Mouse (Mus musculus) kidney, embryonic 16.5 days (tissue): ENCODE results near the gene Nde1. TPM values are rescaled to one million over a fixed set of nuclear protein-coding genes. Genes with fewer than 3 reads are reported as not detected.
A peak's percentile ranks its signal among the peaks of the same experiment; 100 is the strongest.

Source experiments
- ATAC-seq: fragments of 200-750 bp; cut with Nextera tagmentation; 2 replicates; pipeline ENCODE4 v1.8.0; 2017; ENCODE audit warnings: moderate TSS enrichment; ENCODE audit not compliant: low FRiP score, low TSS enrichment
- H3K27ac ChIP-seq: fragments of 300-500 bp; sonication (generic); 2 replicates; pipeline ENCODE4 v1.5.1; 2014; ENCODE audit warnings: low read length
- H3K27me3 ChIP-seq: fragments of 300-500 bp; sonication (generic); 2 replicates; pipeline ENCODE4 v1.6.1; 2014; ENCODE audit warnings: low read length, control low read depth, mixed read lengths; ENCODE audit not compliant: insufficient read depth
- H3K36me3 ChIP-seq: fragments of 300-500 bp; sonication (generic); 2 replicates; pipeline ENCODE4 v1.6.1; 2014; ENCODE audit warnings: low read length, control low read depth, mixed read lengths; ENCODE audit not compliant: insufficient read depth
- H3K4me1 ChIP-seq: fragments of 300-500 bp; sonication (generic); 2 replicates; pipeline ENCODE4 v1.6.1; 2014; ENCODE audit warnings: low read length, control low read depth, mixed read lengths; ENCODE audit not compliant: insufficient read depth
- H3K4me2 ChIP-seq: fragments of 300-500 bp; sonication (generic); replicated peaks from 2 replicates; pipeline ENCODE4 v1.6.1; 2014; ENCODE audit warnings: low read depth, low read length
- H3K4me3 ChIP-seq: fragments of 300-500 bp; sonication (generic); 2 replicates; pipeline ENCODE4 v1.5.1; 2014; ENCODE audit warnings: mild to moderate bottlenecking, low read length
- H3K9ac ChIP-seq: fragments of 300-500 bp; sonication (generic); replicated peaks from 2 replicates; pipeline ENCODE4 v1.6.1; 2014; ENCODE audit warnings: low read length
- H3K9me3 ChIP-seq: fragments of 300-500 bp; sonication (generic); 2 replicates; pipeline ENCODE4 v1.6.1; 2016; ENCODE audit warnings: low read length, control low read depth
- WGBS: fragments of 180-500 bp; shearing (Covaris S2); extraction: QIAGEN DNeasy Blood & Tissue Kit; methylation state at CpG from one replicate; pipeline ENCODE4 v1.1.7; 2014; 5-methylcytosine and 5-hydroxymethylcytosine counted together
- polyA plus RNA-seq: library from polyadenylated mRNA; unstranded; fragments of >200 nt; fragmentation: Nextera tagmentation; extraction: Ambion mirVana; gene quantifications from 2 replicates; pipeline ENCODE4 v1.2.1, GENCODE M21; 2015

Gene Nde1
- polyA plus RNA-seq, 1 experiment from 2014 or later: 134 TPM

GRCm38 (mm10) chr16:14158536-14158935, 4.5 kb upstream of the Nde1 start:
- H3K36me3 ChIP-seq: 0 out of 2 replicates have a peak, but pooled peaks cover 3% of the 10 kb centered on the region
- no peak for ATAC-seq
- WGBS: 8% methylated on average over 7 of the region's 7 CpGs

GRCm38 (mm10) chr16:14158936-14159745, 3.9 kb upstream of the Nde1 start:
- peak overlapping the region; percentile 62 for H3K4me2 ChIP-seq
- peak overlapping the region; percentile 91 for H3K4me3 ChIP-seq
- peak; percentile 94 for ATAC-seq
- H3K9me3 ChIP-seq: no peaks in the 10 kb centered on the region
- H3K36me3 ChIP-seq: no peaks in the 10 kb centered on the region
- peaks cover 18% of the 10 kb centered on the region for H3K4me1 ChIP-seq
- H3K9ac ChIP-seq: peak overlapping the region; percentile 86
- no peaks in the 10 kb centered on the region for H3K27me3 ChIP-seq
- WGBS: under 1% methylated on average over 47 of the region's 58 CpGs
- H3K27ac ChIP-seq: peak overlapping the region; percentile 97

More at GRCm38 (mm10) chr16:14158536-14158935, 4.5 kb upstream of the Nde1 start:
- Histone ChIP-seq H3K9ac (peak overlapping the region; percentile 86), H3K4me1 (peaks cover 13% of the 10 kb centered on the region), H3K9me3 (no peaks in the 10 kb centered on the region), H3K4me2 (peak overlapping the region; percentile 58), H3K4me3 (peak overlapping the region; percentile 91), H3K27me3 (no peaks in the 10 kb centered on the region), H3K27ac (peak overlapping the region; percentile 74)

- H3K4me1 ChIP-seq: peaks cover 23% of the 10 kb centered on the region
- 0% methylated on average over 10 of the region's 10 CpGs for WGBS
- H3K4me3 ChIP-seq: peak overlapping the region; percentile 91
- H3K9ac ChIP-seq: peak overlapping the region; percentile 79
- peak overlapping the region; percentile 97 for H3K27ac ChIP-seq
- H3K36me3 ChIP-seq: no peaks in the 10 kb centered on the region
- H3K27me3 ChIP-seq: no peaks in the 10 kb centered on the region
- no peak; the same call in 1 of the 2 replicates for ATAC-seq
- H3K4me2 ChIP-seq: peak overlapping the region; percentile 62
- no peaks in the 10 kb centered on the region for H3K9me3 ChIP-seq
Measured at GRCm38 (mm10) chr16:14159746-14160131, 3.3 kb upstream of the Nde1 start.

DNA sequence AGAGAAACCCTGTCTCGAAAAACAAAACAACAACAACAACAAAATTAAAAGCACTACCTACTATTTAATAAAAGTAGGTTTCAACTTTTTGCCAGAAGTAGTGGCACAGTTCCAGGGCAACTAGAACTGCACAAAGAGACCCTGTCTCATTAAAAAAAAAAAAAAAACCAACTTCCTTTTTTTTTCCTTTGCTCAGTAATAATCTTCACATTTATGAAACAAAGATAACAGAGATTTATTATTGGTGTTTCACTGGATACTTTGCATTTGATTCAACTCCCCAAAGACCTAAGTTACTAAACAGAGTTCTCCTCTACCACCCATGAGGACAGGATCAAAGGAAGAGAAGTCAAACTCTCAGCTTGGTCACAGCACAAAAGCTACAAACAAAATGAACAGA, 2.1 kb upstream of the Nde1 start:
- no peak for ATAC-seq
- Histone ChIP-seq H3K4me2 (no peak overlapping the region), H3K4me1 (peaks cover 34% of the 10 kb centered on the region), H3K9ac (no peak overlapping the region), H3K4me3 (no peak overlapping the region), H3K27ac (no peak overlapping the region), H3K36me3 (no peaks in the 10 kb centered on the region), H3K9me3 (no peaks in the 10 kb centered on the region), H3K27me3 (no peaks in the 10 kb centered on the region)
- WGBS: 87% methylated on average over 1 of the region's 1 CpGs

DNA sequence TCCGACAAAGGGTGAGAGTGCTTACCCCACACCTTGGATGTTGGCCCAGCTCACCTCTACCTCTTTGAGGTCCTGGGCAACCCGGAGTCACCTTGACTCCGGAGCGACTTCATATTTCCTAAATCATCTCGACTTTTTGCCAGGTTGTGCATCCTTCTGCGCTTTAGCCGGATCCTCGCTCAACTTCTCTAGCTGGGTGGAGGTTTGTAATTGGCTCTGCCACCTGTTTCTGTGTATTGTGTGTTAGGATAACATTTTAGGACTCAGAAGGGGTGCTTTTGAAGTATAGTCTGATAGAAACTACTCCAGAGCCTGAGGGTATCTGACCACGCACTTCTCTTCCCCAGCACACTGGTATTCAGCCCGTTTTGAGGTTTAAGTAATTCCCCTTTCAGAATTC, 656 bp downstream of the Nde1 start:
- H3K9ac ChIP-seq: peak overlapping the region; percentile 76
- peaks cover 25% of the 10 kb centered on the region for H3K4me1 ChIP-seq
- peak overlapping the region; percentile 65 for H3K4me2 ChIP-seq
- H3K9me3 ChIP-seq: no peaks in the 10 kb centered on the region
- 3% methylated on average over 10 of the region's 10 CpGs for WGBS
- 0 out of 2 replicates have a peak, but pooled peaks cover 4% of the 10 kb centered on the region for H3K36me3 ChIP-seq
- ATAC-seq: no peak
- peak overlapping the region; percentile 63 for H3K4me3 ChIP-seq
- H3K27ac ChIP-seq: peak overlapping the region; percentile 93
- no peaks in the 10 kb centered on the region for H3K27me3 ChIP-seq

DNA sequence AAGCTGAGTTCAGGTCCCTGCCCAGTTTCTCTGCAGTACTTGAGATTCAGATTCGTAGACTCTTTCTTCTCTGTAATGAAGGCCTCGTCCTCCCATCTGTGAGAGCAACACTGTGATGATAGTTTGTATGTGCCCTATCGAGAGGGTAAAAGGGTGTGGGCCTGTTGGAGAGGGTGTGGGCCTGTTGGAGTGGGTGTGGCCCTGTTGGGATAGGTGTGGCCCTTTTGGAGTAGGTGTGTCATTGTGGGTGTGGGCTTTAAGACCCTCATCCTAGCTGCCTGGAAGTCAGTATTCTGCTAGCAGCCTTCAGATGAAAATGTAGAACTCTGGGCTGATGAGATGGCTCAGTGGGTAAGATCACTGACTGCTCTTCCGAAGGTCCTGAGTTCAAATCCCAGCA, 3.4 kb downstream of the Nde1 start:
- Histone ChIP-seq H3K4me2 (no peak overlapping the region), H3K27ac (no peak overlapping the region), H3K4me1 (peaks cover 21% of the 10 kb centered on the region), H3K9ac (no peak overlapping the region), H3K36me3 (peaks cover 29% of the 10 kb centered on the region), H3K27me3 (no peaks in the 10 kb centered on the region), H3K9me3 (no peaks in the 10 kb centered on the region), H3K4me3 (no peak overlapping the region)
- 91% methylated on average over 4 of the region's 4 CpGs for WGBS
- no peak for ATAC-seq

DNA sequence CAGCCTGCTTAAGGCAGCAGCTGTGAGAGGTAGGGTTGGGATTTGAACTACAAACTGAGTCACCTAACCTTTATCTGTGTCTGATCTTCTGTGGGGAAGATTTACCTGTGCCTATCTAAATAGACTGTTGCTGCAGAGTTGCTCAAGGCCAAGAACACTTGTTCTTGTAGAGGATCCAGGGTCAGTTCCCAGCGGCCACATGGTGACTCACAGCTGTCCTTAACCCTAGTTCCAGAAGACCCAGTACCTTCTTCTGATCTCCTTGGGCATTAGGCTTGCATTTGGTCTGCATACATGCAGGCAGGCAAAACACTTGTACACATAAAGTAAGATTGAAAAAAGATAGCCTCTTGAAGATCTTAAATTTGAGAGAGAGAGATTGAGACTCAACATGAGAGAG, 6.6 kb downstream of the Nde1 start:
- H3K9me3 ChIP-seq: no peaks in the 10 kb centered on the region
- no peak overlapping the region for H3K4me2 ChIP-seq
- no peak overlapping the region for H3K27ac ChIP-seq
- no peak overlapping the region for H3K9ac ChIP-seq
- no peak for ATAC-seq
- H3K4me3 ChIP-seq: no peak overlapping the region
- H3K4me1 ChIP-seq: peaks cover 12% of the 10 kb centered on the region; the same call in 1 of the 2 replicates
- WGBS: 92% methylated on average over 1 of the region's 1 CpGs
- no peaks in the 10 kb centered on the region for H3K27me3 ChIP-seq
- H3K36me3 ChIP-seq: peaks cover 58% of the 10 kb centered on the region

- Histone ChIP-seq H3K9ac (no peak overlapping the region), H3K36me3 (peaks cover 76% of the 10 kb centered on the region), H3K27ac (no peak overlapping the region), H3K4me2 (no peak overlapping the region), H3K9me3 (no peaks in the 10 kb centered on the region), H3K27me3 (no peaks in the 10 kb centered on the region), H3K4me3 (no peak overlapping the region), H3K4me1 (no peaks in the 10 kb centered on the region)
- WGBS: 43% methylated on average over 3 of the region's 3 CpGs
- no peak for ATAC-seq
Measured at GRCm38 (mm10) chr16:14178041-14178440, 15.0 kb downstream of the Nde1 start.

- WGBS: 85% methylated on average over 6 of the region's 6 CpGs
Measured at GRCm38 (mm10) chr16:14180163-14180733, 17.2 kb downstream of the Nde1 start.

DNA sequence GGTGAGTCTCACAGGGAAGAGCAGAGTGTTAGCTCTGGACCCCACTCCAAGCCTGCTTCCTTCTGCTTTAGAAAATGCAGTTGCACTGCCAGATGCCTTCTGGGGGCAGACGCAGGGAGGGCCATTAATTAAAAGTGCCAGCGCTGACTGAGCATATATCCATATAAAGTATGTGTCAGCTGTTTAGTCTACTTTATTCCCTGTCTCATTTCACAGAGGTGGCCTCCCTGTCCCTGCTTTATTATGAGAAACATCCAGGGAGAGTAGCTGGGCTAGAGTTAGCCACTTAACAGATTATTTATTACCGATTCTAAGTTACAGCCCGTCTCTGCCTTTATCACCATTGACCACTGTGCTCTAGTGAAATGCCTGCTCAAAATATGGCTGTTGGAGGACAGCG, 19.3 kb downstream of the Nde1 start:
- Histone ChIP-seq H3K27me3 (no peaks in the 10 kb centered on the region), H3K9ac (no peak overlapping the region), H3K4me1 (no peaks in the 10 kb centered on the region), H3K36me3 (peaks cover 72% of the 10 kb centered on the region), H3K4me2 (no peak overlapping the region), H3K27ac (no peak overlapping the region), H3K9me3 (no peaks in the 10 kb centered on the region), H3K4me3 (no peak overlapping the region)
- WGBS: 46% methylated on average over 5 of the region's 5 CpGs
- ATAC-seq: no peak

More at GRCm38 (mm10) chr16:14180163-14180733, 17.2 kb downstream of the Nde1 start:
- Histone ChIP-seq H3K9me3 (no peaks in the 10 kb centered on the region), H3K9ac (no peak overlapping the region), H3K4me3 (no peak overlapping the region), H3K27ac (no peak overlapping the region), H3K4me2 (no peak overlapping the region), H3K36me3 (peaks cover 73% of the 10 kb centered on the region), H3K4me1 (no peaks in the 10 kb centered on the region), H3K27me3 (no peaks in the 10 kb centered on the region)
- ATAC-seq: no peak
